Mouse (Mus musculus) midbrain, postnatal 0 days (tissue): ENCODE measurements at regions not wholly inside any gene's neighbourhood (a gene's known extent, or its start where the extent isn't known, plus 50 kb on each side); places are given as distances from the start of the nearest gene placed in this dataset.

Experiments
- ATAC-seq: fragments of 200-750 bp; cut with Nextera tagmentation; 2 replicates; pipeline ENCODE4 v1.8.0; 2017; ENCODE audit warnings: moderate number of reproducible peaks, mild to moderate bottlenecking, moderate TSS enrichment, moderate library complexity; ENCODE audit not compliant: low FRiP score
- DNase-seq: peaks from one replicate; pipeline ENCODE4 v3.0.0-alpha.2; 2015; ENCODE audit warnings: low spot score
- H3K27ac ChIP-seq: fragments of 300-500 bp; sonication (generic); 2 replicates; pipeline ENCODE4 v1.5.1; 2014; ENCODE audit warnings: low read depth, mild to moderate bottlenecking, low read length, mixed read lengths
- H3K27me3 ChIP-seq: fragments of 300-500 bp; sonication (generic); 2 replicates; pipeline ENCODE4 v1.6.1; 2014; ENCODE audit warnings: low read length, control low read depth, mixed read lengths; ENCODE audit not compliant: insufficient read depth
- H3K36me3 ChIP-seq: fragments of 300-500 bp; sonication (generic); 2 replicates; pipeline ENCODE4 v1.6.1; 2014; ENCODE audit warnings: low read length, control low read depth, mixed read lengths; ENCODE audit not compliant: insufficient read depth
- H3K4me1 ChIP-seq: fragments of 300-500 bp; sonication (generic); 2 replicates; pipeline ENCODE4 v1.6.1; 2014; ENCODE audit warnings: mild to moderate bottlenecking, control low read depth, antibody characterized with exemption, low read length, mixed read lengths; ENCODE audit not compliant: insufficient read depth
- H3K4me2 ChIP-seq: fragments of 300-500 bp; sonication (generic); 2 replicates; pipeline ENCODE4 v1.6.1; 2014; ENCODE audit warnings: low read depth, mild to moderate bottlenecking, low read length, mixed read lengths; ENCODE audit not compliant: poor library complexity, severe bottlenecking
- H3K4me3 ChIP-seq: fragments of 300-500 bp; sonication (generic); 2 replicates; pipeline ENCODE4 v1.5.1; 2014; ENCODE audit warnings: low read depth, mild to moderate bottlenecking, low read length, moderate library complexity
- H3K9ac ChIP-seq: fragments of 300-500 bp; sonication (generic); replicated peaks from 2 replicates; pipeline ENCODE4 v1.6.1; 2014; ENCODE audit warnings: mild to moderate bottlenecking, low read length, moderate library complexity, mixed read lengths; ENCODE audit not compliant: poor library complexity, severe bottlenecking
- H3K9me3 ChIP-seq: fragments of 300-500 bp; sonication (generic); 2 replicates; pipeline ENCODE4 v1.6.1; 2016; ENCODE audit warnings: low read length, control low read depth
- CTCF ChIP-seq: IDR thresholded peaks from 2 replicates; pipeline ENCODE4 v1.5.1; 2016; ENCODE audit warnings: antibody characterized with exemption, mild to moderate bottlenecking
- WGBS: fragments of 180-500 bp; shearing (Covaris S2); extraction: QIAGEN DNeasy Blood & Tissue Kit; methylation state at CpG from one replicate; pipeline ENCODE4 v1.1.7; 2014; 5-methylcytosine and 5-hydroxymethylcytosine counted together

DNA sequence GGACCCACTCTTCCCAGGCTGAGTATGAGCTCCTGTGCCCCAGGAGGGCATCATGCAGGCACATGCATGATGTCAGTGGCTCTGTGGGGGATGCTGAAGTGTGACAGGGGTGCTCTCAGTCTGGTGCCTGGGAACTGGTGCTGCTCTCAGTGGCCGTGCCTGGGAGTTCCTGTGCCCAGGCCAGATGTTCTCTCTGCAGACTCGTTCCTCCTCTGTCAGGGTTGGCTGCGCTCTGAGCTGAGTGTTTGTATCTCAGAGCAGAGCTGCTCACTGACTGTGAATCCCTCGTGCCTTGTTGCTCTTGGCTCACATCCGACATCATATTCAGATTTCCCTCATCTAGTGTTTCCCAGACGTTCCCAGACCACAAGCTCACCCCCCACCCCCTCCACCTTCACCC is 382.5 kb upstream of the Hs6st1 start:
- DNase-seq, result no peak
- Histone ChIP-seq H3K4me2 (no peak overlapping the region), H3K27me3 (no peaks in the 10 kb centered on the region), H3K4me3 (no peak overlapping the region), H3K9ac (no peak overlapping the region), H3K9me3 (no peaks in the 10 kb centered on the region), H3K36me3 (no peaks in the 10 kb centered on the region), H3K4me1 (no peaks in the 10 kb centered on the region), H3K27ac (no peak overlapping the region)
- no peak for TF ChIP-seq CTCF
- WGBS, result 45% methylated on average over 6 of the region's 6 CpGs
- ATAC-seq, result no peak

DNA sequence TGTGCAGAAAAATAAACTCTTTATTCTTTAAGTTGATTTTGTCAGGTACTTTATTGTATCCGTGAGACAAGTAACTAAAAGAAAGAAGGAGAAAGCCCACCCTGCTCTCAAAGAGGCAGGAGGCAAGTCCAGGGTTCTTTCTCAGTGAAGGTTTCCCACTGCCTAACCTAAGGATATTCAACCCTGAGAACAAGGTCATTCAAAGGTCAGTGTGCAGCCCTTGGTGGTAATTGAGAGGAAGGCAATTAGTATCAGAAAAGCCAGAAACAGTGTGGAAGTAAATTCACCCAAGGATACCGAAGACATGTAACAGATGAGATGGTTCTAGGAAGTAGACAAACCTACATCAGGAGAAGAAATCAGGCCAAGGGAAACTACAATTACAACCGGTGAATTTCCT is 373.9 kb upstream of the Hs6st1 start:
- Histone ChIP-seq H3K27me3 (no peaks in the 10 kb centered on the region), H3K4me1 (no peaks in the 10 kb centered on the region), H3K4me3 (no peak overlapping the region), H3K4me2 (no peak overlapping the region), H3K27ac (no peak overlapping the region), H3K9me3 (no peaks in the 10 kb centered on the region), H3K9ac (no peak overlapping the region), H3K36me3 (no peaks in the 10 kb centered on the region)
- ATAC-seq (no peak), DNase-seq (no peak)
- 23% methylated on average over 3 of the region's 3 CpGs for WGBS
- TF ChIP-seq CTCF, result no peak

DNA sequence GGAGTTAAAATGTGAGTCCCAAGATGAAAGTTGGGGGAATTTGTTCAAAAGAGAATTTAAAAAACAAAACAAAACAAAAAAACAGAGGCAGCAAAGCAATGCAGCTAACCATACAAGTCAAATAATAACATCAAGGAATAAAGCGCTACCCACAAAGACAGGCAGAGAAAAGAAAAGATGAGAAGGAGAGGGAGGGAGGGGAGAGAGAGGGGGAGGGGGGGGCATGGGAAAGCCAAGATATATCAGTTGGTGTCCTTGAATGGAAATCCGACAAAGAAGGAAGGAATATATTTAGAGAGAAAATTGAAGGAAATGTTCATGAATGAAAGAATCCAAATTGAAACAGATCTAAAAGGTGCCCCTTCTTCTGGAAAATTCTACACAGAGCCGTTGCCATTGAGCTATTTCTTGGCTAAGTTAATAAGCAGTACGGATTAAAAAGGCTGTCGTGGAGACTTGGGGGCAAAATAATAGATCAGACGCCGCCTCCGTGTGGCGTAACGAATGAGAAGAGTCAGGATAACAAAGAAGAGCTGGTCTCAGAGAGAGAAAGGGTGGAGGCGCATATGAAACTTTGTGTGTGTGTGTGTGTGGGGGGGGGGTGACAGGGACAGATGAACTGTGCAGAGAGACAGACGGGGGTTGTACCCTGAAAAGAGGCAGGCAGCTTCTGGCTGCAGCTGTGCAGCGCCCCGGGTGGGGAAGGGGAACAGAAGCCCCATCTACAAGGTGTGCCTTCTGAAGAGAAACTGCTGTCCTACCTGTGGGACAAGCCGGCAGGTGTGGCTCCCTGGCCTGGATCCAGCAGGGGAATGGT is 373.2 kb upstream of the Hs6st1 start:
- 12% methylated on average over 15 of the region's 15 CpGs for WGBS
- Histone ChIP-seq H3K27ac (no peak overlapping the region), H3K9ac (no peak overlapping the region), H3K4me1 (no peaks in the 10 kb centered on the region), H3K4me2 (0 out of 2 replicates have a peak overlapping the region, but pooled peaks have one; percentile 18), H3K36me3 (no peaks in the 10 kb centered on the region), H3K4me3 (no peak overlapping the region), H3K27me3 (no peaks in the 10 kb centered on the region), H3K9me3 (no peaks in the 10 kb centered on the region)
- DNase-seq (peak; percentile 75), ATAC-seq (no peak)
- peak; percentile 38 for TF ChIP-seq CTCF

DNA sequence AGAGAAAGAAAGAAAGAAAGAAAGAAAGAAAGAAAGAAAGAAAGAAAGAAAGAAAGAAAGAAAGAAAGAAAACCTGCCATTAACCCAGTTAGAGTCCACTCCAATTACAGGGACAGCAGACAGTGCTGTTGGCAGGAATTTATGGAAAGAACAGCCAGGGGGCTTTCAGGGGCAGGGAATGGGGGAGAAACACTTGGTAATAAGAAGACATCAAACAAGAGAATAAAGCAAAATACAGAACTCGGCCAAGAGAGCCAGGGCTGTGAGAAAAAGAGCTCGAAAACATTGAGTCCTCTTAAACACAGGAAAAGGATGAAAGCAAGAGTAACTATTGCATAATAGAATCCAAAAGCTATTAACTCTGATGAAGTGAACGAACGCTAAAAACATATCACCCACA is 371.0 kb upstream of the Hs6st1 start:
- ATAC-seq (no peak), DNase-seq (peak; percentile 46)
- no peaks in the 10 kb centered on the region for H3K27me3 ChIP-seq
- no peak overlapping the region for H3K9ac ChIP-seq
- no peak overlapping the region for H3K27ac ChIP-seq
- no peaks in the 10 kb centered on the region for H3K9me3 ChIP-seq
- no peaks in the 10 kb centered on the region for H3K4me1 ChIP-seq
- H3K4me3 ChIP-seq, result no peak overlapping the region
- 9% methylated on average over 4 of the region's 4 CpGs for WGBS
- H3K4me2 ChIP-seq, result no peak overlapping the region
- no peak; the same call in 1 of the 2 replicates for TF ChIP-seq CTCF
- no peaks in the 10 kb centered on the region for H3K36me3 ChIP-seq

DNA sequence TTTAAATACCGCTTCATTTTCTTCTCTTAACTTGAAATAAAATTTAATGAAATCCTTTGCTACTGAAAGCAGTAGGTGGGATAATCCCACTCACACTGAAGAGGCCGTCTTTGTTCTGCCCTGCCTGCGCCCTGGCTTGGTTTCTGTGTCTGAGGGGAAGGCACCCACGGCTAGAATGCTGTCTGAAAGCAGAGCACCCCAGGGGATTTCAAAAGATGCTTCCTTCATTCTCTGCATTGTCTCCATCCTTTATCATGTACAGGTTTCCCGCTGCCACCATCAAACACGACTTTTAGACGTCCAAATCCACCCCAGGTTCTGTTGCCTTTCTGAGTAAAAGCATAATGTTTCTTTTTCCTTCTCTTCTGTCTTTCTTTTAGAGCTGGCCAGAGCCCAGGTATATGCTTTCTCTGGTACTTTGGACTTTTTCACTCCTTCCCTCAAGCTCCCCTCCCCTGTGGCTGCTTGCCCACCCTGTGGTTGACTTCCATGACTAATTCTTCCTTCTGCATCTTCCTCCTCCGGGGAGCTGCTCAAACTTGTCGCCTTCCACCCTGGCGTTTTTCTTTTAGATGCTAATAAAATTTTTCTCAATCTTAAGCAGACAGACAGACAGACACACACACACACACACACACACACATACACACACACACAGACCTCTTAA is 370.2 kb upstream of the Hs6st1 start:
- H3K9ac ChIP-seq, result no peak overlapping the region
- no peak overlapping the region for H3K27ac ChIP-seq
- H3K4me2 ChIP-seq, result no peak overlapping the region
- 13% methylated on average over 10 of the region's 10 CpGs for WGBS
- H3K9me3 ChIP-seq, result no peaks in the 10 kb centered on the region
- H3K27me3 ChIP-seq, result no peaks in the 10 kb centered on the region
- no peak overlapping the region for H3K4me3 ChIP-seq
- H3K4me1 ChIP-seq, result no peaks in the 10 kb centered on the region
- no peak for ATAC-seq
- DNase-seq, result no peak
- H3K36me3 ChIP-seq, result no peaks in the 10 kb centered on the region
- TF ChIP-seq CTCF, result no peak

DNA sequence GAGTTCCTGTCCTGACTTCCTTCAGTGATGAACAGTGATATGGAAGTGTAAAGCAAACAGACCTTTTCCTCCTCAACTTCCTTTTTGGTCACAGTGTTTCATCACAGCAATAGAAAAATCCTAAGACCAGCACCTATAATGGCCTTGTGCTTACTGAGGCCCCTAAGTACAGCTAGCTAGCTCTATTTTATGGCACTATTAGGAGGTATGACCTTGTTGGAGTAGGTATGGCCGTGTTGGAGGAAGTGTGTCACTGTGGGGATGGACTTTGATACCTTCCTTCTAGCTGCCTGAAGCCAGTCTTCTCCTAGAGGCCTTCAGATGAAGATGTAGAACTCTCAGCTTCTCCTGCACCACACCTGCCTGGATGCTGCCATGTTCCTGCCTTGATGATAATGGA is 365.6 kb upstream of the Hs6st1 start:
- H3K27ac ChIP-seq, result no peak overlapping the region
- DNase-seq, result no peak

More for the DNA sequence above, 365.6 kb upstream of the Hs6st1 start:
- Histone ChIP-seq H3K4me1 (no peaks in the 10 kb centered on the region), H3K9ac (no peak overlapping the region), H3K27me3 (no peaks in the 10 kb centered on the region), H3K4me2 (no peak overlapping the region), H3K4me3 (no peak overlapping the region), H3K36me3 (no peaks in the 10 kb centered on the region), H3K9me3 (no peaks in the 10 kb centered on the region)
- no peak for ATAC-seq
- WGBS, result 90% methylated on average over 1 of the region's 1 CpGs
- no peak for TF ChIP-seq CTCF
